Mouse (Mus musculus) limb, embryonic 14.5 days (tissue): ENCODE data around the gene Myh9. TPM values are rescaled to one million over a fixed set of nuclear protein-coding genes. Genes with fewer than 3 reads are reported as not detected.

Experiments
- polyA plus RNA-seq, 2 experiments: library from polyadenylated mRNA; depleted of rRNA in 1 of 2; stranded (reverse) in 1 of 2; unstranded in 1 of 2; fragments of >200 nt; fragmentation: Nextera tagmentation in 1 of 2; extraction: Ambion mirVana in 1 of 2; gene quantifications; 2 replicates each; pipeline versions ENCODE4 v1.2.1 to v1.2.3; 2012 to 2014

Myh9 gene
- polyA plus RNA-seq, 2 experiments, result 46.7 to 53.2 TPM

Other genes starting within 250 kb of the Myh9 start
- gene Apol10b, start 246.1 kb downstream of the Myh9 start, polyA plus RNA-seq (2012; rRNA removed), result 0.04 and 0.16 TPM in 2 replicates
- 0.12 TPM in 1 of 2 replicates, not detected in the other for gene Apol10b, start 246.1 kb downstream of the Myh9 start, polyA plus RNA-seq (2014; fragmentation: Nextera tagmentation; extraction: Ambion mirVana)
- not detected in 2 replicates for gene Gm36245, start 242.9 kb downstream of the Myh9 start, polyA plus RNA-seq (2012; rRNA removed)
- not detected in 2 replicates for gene Gm36245, start 242.9 kb downstream of the Myh9 start, polyA plus RNA-seq (2014; fragmentation: Nextera tagmentation; extraction: Ambion mirVana)
- 0.03 TPM in 1 of 2 replicates, not detected in the other for gene Apol11b, start 198.9 kb downstream of the Myh9 start, polyA plus RNA-seq (2012; rRNA removed)
- not detected in 2 replicates for gene Apol11b, start 198.9 kb downstream of the Myh9 start, polyA plus RNA-seq (2014; fragmentation: Nextera tagmentation; extraction: Ambion mirVana)
- gene Apol7e, start 143.3 kb downstream of the Myh9 start, polyA plus RNA-seq (2012; rRNA removed), result 0.16 and 0.27 TPM in 2 replicates
- gene Apol7e, start 143.3 kb downstream of the Myh9 start, polyA plus RNA-seq (2014; fragmentation: Nextera tagmentation; extraction: Ambion mirVana), result 0.22 TPM in 1 of 2 replicates, not detected in the other
- gene Apol9b, start 113.1 kb downstream of the Myh9 start, polyA plus RNA-seq (2012; rRNA removed), result 0.09 and 0.22 TPM in 2 replicates
- gene Apol9b, start 113.1 kb downstream of the Myh9 start, polyA plus RNA-seq (2014; fragmentation: Nextera tagmentation; extraction: Ambion mirVana), result 0.12 TPM in 1 of 2 replicates, not detected in the other
- gene Apol8, start 85.2 kb downstream of the Myh9 start, polyA plus RNA-seq (2012; rRNA removed), result 0.14 and 0.19 TPM in 2 replicates
- gene Apol8, start 85.2 kb downstream of the Myh9 start, polyA plus RNA-seq (2014; fragmentation: Nextera tagmentation; extraction: Ambion mirVana), result not detected in 2 replicates
- gene Txn2, start 86.8 kb upstream of the Myh9 start, polyA plus RNA-seq (2012; rRNA removed), result 183 and 193 TPM in 2 replicates
- gene Txn2, start 86.8 kb upstream of the Myh9 start, polyA plus RNA-seq (2014; fragmentation: Nextera tagmentation; extraction: Ambion mirVana), result 266 and 270 TPM in 2 replicates
- gene Foxred2, start 114.5 kb upstream of the Myh9 start, polyA plus RNA-seq (2012; rRNA removed), result 9.6 and 11.9 TPM in 2 replicates
- gene Foxred2, start 114.5 kb upstream of the Myh9 start, polyA plus RNA-seq (2014; fragmentation: Nextera tagmentation; extraction: Ambion mirVana), result 5.6 and 7.1 TPM in 2 replicates
- gene Eif3d, start 128.6 kb upstream of the Myh9 start, polyA plus RNA-seq (2012; rRNA removed), result 198 and 204 TPM in 2 replicates
- gene Eif3d, start 128.6 kb upstream of the Myh9 start, polyA plus RNA-seq (2014; fragmentation: Nextera tagmentation; extraction: Ambion mirVana), result 177 and 188 TPM in 2 replicates